Mouse (Mus musculus): ENCODE data around the gene Plaa. TPM values are rescaled to one million over a fixed set of nuclear protein-coding genes. Genes with fewer than 3 reads are reported as not detected.

Gene Plaa
- polyA plus RNA-seq, 1 experiment from 2014 or later = 93.6 TPM

- Histone ChIP-seq H3K4me1 (no peaks in the 10 kb centered on the region), H3K4me3 (no peak overlapping the region), H3K27ac (replicated peaks) (no peak overlapping the region), H3K36me3 (replicated peaks) (peaks cover 6% of the 10 kb centered on the region), H3K27me3 (replicated peaks; ENCODE audit: low read depth, poor library complexity, severe bottlenecking) (no peaks in the 10 kb centered on the region), H3K9me3 (no peaks in the 10 kb centered on the region)
- no peak for DNase-seq (ENCODE audit: low spot score)
Observed at GRCm38 (mm10) chr4:94592709-94593108, 10.3 kb downstream of the Plaa start.

GRCm38 (mm10) chr4:94591765-94592381 is 11.2 kb downstream of the Plaa start:
- WGBS = 87% methylated on average over 4 of the region's 4 CpGs
- Histone ChIP-seq H3K36me3 (replicated peaks) (peaks cover 7% of the 10 kb centered on the region), H3K27ac (replicated peaks) (no peak overlapping the region), H3K4me1 (no peaks in the 10 kb centered on the region), H3K9me3 (no peaks in the 10 kb centered on the region), H3K27me3 (replicated peaks; ENCODE audit: low read depth, poor library complexity, severe bottlenecking) (no peaks in the 10 kb centered on the region), H3K4me3 (no peak overlapping the region)
- no peak for DNase-seq (ENCODE audit: low spot score)

- no peaks in the 10 kb centered on the region for H3K27me3 ChIP-seq (replicated peaks; ENCODE audit: low read depth, poor library complexity, severe bottlenecking)
- DNase-seq (ENCODE audit: low spot score) = no peak
- no peaks in the 10 kb centered on the region for H3K4me1 ChIP-seq
- H3K36me3 ChIP-seq (replicated peaks) = peaks cover 78% of the 10 kb centered on the region
- no peak overlapping the region for H3K27ac ChIP-seq (replicated peaks)
- H3K9me3 ChIP-seq = no peaks in the 10 kb centered on the region
- H3K4me3 ChIP-seq = no peak overlapping the region
- 93% methylated on average over 4 of the region's 4 CpGs for WGBS
Observed at GRCm38 (mm10) chr4:94572677-94573076, 30.4 kb downstream of the Plaa start.

GRCm38 (mm10) chr4:94564297-94564696 is 38.7 kb downstream of the Plaa start:
- Histone ChIP-seq H3K4me3 (no peak overlapping the region), H3K27ac (replicated peaks) (no peak overlapping the region), H3K4me1 (no peaks in the 10 kb centered on the region; the same call in 1 of the 2 replicates), H3K27me3 (replicated peaks; ENCODE audit: low read depth, poor library complexity, severe bottlenecking) (no peaks in the 10 kb centered on the region), H3K9me3 (no peaks in the 10 kb centered on the region), H3K36me3 (replicated peaks) (peaks cover 19% of the 10 kb centered on the region)
- no peak for DNase-seq (ENCODE audit: low spot score)

GRCm38 (mm10) chr4:94561954-94562648 is 40.9 kb downstream of the Plaa start:
- WGBS = 77% methylated on average over 7 of the region's 7 CpGs
- no peaks in the 10 kb centered on the region for H3K9me3 ChIP-seq

GRCm38 (mm10) chr4:94560316-94560715 is 42.7 kb downstream of the Plaa start:
- H3K4me1 ChIP-seq = peaks cover 5% of the 10 kb centered on the region
- no peak for DNase-seq (ENCODE audit: low spot score)
- H3K4me3 ChIP-seq = no peak overlapping the region
- no peak overlapping the region for H3K27ac ChIP-seq (replicated peaks)
- no peaks in the 10 kb centered on the region for H3K36me3 ChIP-seq (replicated peaks)
- H3K27me3 ChIP-seq (replicated peaks; ENCODE audit: low read depth, poor library complexity, severe bottlenecking) = no peaks in the 10 kb centered on the region
- WGBS = 85% methylated on average over 1 of the region's 1 CpGs
- H3K9me3 ChIP-seq = no peaks in the 10 kb centered on the region

More at GRCm38 (mm10) chr4:94561954-94562648, 40.9 kb downstream of the Plaa start:
- H3K4me3 ChIP-seq = no peak overlapping the region
- DNase-seq (ENCODE audit: low spot score) = no peak
- H3K27ac ChIP-seq (replicated peaks) = no peak overlapping the region
- H3K27me3 ChIP-seq (replicated peaks; ENCODE audit: low read depth, poor library complexity, severe bottlenecking) = no peaks in the 10 kb centered on the region
- H3K36me3 ChIP-seq (replicated peaks) = peaks cover 5% of the 10 kb centered on the region
- H3K4me1 ChIP-seq = no peaks in the 10 kb centered on the region; the same call in 1 of the 2 replicates

- Histone ChIP-seq H3K36me3 (replicated peaks) (no peaks in the 10 kb centered on the region), H3K9me3 (no peaks in the 10 kb centered on the region), H3K27ac (replicated peaks) (no peak overlapping the region), H3K4me1 (peaks cover 10% of the 10 kb centered on the region), H3K4me3 (no peak overlapping the region), H3K27me3 (replicated peaks; ENCODE audit: low read depth, poor library complexity, severe bottlenecking) (no peaks in the 10 kb centered on the region)
- WGBS = 61% methylated on average over 2 of the region's 2 CpGs
- DNase-seq (ENCODE audit: low spot score) = peak; percentile 11
Observed at GRCm38 (mm10) chr4:94559266-94559665, 43.8 kb downstream of the Plaa start.

GRCm38 (mm10) chr4:94557145-94557544 is 45.9 kb downstream of the Plaa start:
- Histone ChIP-seq H3K4me1 (peaks cover 10% of the 10 kb centered on the region), H3K9me3 (no peaks in the 10 kb centered on the region), H3K4me3 (peak overlapping the region; percentile 94), H3K27me3 (replicated peaks; ENCODE audit: low read depth, poor library complexity, severe bottlenecking) (no peaks in the 10 kb centered on the region), H3K36me3 (replicated peaks) (no peaks in the 10 kb centered on the region), H3K27ac (replicated peaks) (no peak overlapping the region)
- no peak for DNase-seq (ENCODE audit: low spot score)
- WGBS = 76% methylated on average over 7 of the region's 7 CpGs

GRCm38 (mm10) chr4:94556265-94557054 is 46.6 kb downstream of the Plaa start, which contains the start of the genes Gm10306 and Caap1:
TSS of gene Gm10306 (plus strand) at chr4:94556546.
TSS of gene Caap1 (minus strand) at chr4:94556796.
- peaks cover 10% of the 10 kb centered on the region for H3K4me1 ChIP-seq
- no peaks in the 10 kb centered on the region for H3K36me3 ChIP-seq (replicated peaks)
- H3K27me3 ChIP-seq (replicated peaks; ENCODE audit: low read depth, poor library complexity, severe bottlenecking) = no peaks in the 10 kb centered on the region
- peak within 1 kb of the TSS; percentile 91 for H3K27ac ChIP-seq (replicated peaks)
- H3K9me3 ChIP-seq = no peaks in the 10 kb centered on the region
- H3K4me3 ChIP-seq = peak within 1 kb of the TSS; percentile 94
- WGBS = 2% methylated on average over 80 of the region's 83 CpGs
- peak; percentile 96 for DNase-seq (ENCODE audit: low spot score)

GRCm38 (mm10) chr4:94554955-94555494 is 48.0 kb downstream of the Plaa start:
- H3K36me3 ChIP-seq (replicated peaks) = peaks cover 7% of the 10 kb centered on the region; the same call in 1 of the 2 replicates
- H3K4me1 ChIP-seq = peaks cover 10% of the 10 kb centered on the region
- WGBS = 87% methylated on average over 5 of the region's 5 CpGs
- no peaks in the 10 kb centered on the region for H3K9me3 ChIP-seq
- peak overlapping the region; percentile 94 for H3K4me3 ChIP-seq
- no peaks in the 10 kb centered on the region for H3K27me3 ChIP-seq (replicated peaks; ENCODE audit: low read depth, poor library complexity, severe bottlenecking)
- DNase-seq (ENCODE audit: low spot score) = no peak
- H3K27ac ChIP-seq (replicated peaks) = no peak overlapping the region

GRCm38 (mm10) chr4:94544321-94544720 is 58.7 kb downstream of the Plaa start:
- 85% methylated on average over 7 of the region's 7 CpGs for WGBS
- Histone ChIP-seq H3K27me3 (replicated peaks; ENCODE audit: low read depth, poor library complexity, severe bottlenecking) (no peaks in the 10 kb centered on the region), H3K36me3 (replicated peaks) (peaks cover 88% of the 10 kb centered on the region), H3K4me3 (no peak overlapping the region), H3K9me3 (no peaks in the 10 kb centered on the region), H3K4me1 (no peaks in the 10 kb centered on the region), H3K27ac (replicated peaks) (no peak overlapping the region)
- DNase-seq (ENCODE audit: low spot score) = no peak

- Histone ChIP-seq H3K27me3 (replicated peaks; ENCODE audit: low read depth, poor library complexity, severe bottlenecking) (no peaks in the 10 kb centered on the region), H3K4me1 (no peaks in the 10 kb centered on the region), H3K9me3 (no peaks in the 10 kb centered on the region), H3K27ac (replicated peaks) (no peak overlapping the region), H3K36me3 (replicated peaks) (peaks cover 94% of the 10 kb centered on the region), H3K4me3 (no peak overlapping the region)
- DNase-seq (ENCODE audit: low spot score) = no peak
- 94% methylated on average over 4 of the region's 4 CpGs for WGBS
Observed at GRCm38 (mm10) chr4:94543041-94543440, 60.0 kb downstream of the Plaa start.
